Mouse (Mus musculus): ENCODE results near the gene Efcab3.
"Not testable (repeated sequence)": the region's sequence is repeated elsewhere in the genome, so short reads cannot be mapped to it uniquely, and the experiment has no call there.

The Efcab3 gene

GRCm38 (mm10) chr11:105063292-105063691 is at the start of gene Efcab3:
Gene Efcab3 (plus strand): TSS chr11:105063592.
- no peak for DNase-seq (ENCODE audit: low spot score)

- DNase-seq (ENCODE audit: low spot score): peak; percentile 75
Measured at GRCm38 (mm10) chr11:105021071-105021470, 42.3 kb upstream of the Efcab3 start.

- peak; percentile 79 for DNase-seq (ENCODE audit: low spot score)
Measured at GRCm38 (mm10) chr11:105028744-105029348, 34.5 kb upstream of the Efcab3 start.

GRCm38 (mm10) chr11:105029525-105029924 is 33.9 kb upstream of the Efcab3 start:
- DNase-seq (ENCODE audit: low spot score): no peak

GRCm38 (mm10) chr11:105030229-105030628 is 33.2 kb upstream of the Efcab3 start:
- DNase-seq (ENCODE audit: low spot score): no peak

GRCm38 (mm10) chr11:105031103-105031502 is 32.3 kb upstream of the Efcab3 start:
- no peak for DNase-seq (ENCODE audit: low spot score)

GRCm38 (mm10) chr11:105035081-105035480 is 28.3 kb upstream of the Efcab3 start:
- no peak for DNase-seq (ENCODE audit: low spot score)

- DNase-seq (ENCODE audit: low spot score): not testable (repeated sequence)
Measured at GRCm38 (mm10) chr11:105112448-105112847, 49.1 kb downstream of the Efcab3 start.

GRCm38 (mm10) chr11:105117814-105118213 is 54.4 kb downstream of the Efcab3 start:
- no peak for DNase-seq (ENCODE audit: low spot score)

GRCm38 (mm10) chr11:105120551-105121061 is 57.2 kb downstream of the Efcab3 start:
- DNase-seq (ENCODE audit: low spot score): no peak

- not testable (repeated sequence) for DNase-seq (ENCODE audit: low spot score)
Measured at GRCm38 (mm10) chr11:105121792-105122191, 58.4 kb downstream of the Efcab3 start.

GRCm38 (mm10) chr11:105123986-105124385 is 60.6 kb downstream of the Efcab3 start:
- DNase-seq (ENCODE audit: low spot score): peak; percentile 82

GRCm38 (mm10) chr11:105125735-105126519 is 62.5 kb downstream of the Efcab3 start, which contains the start of gene Mettl2:
Gene Mettl2 (plus strand): TSS chr11:105126425.
- DNase-seq (ENCODE audit: low spot score): peak; percentile 84

- no peak for DNase-seq (ENCODE audit: low spot score)
Measured at GRCm38 (mm10) chr11:105126520-105127029, 63.2 kb downstream of the Efcab3 start.

- DNase-seq (ENCODE audit: low spot score): no peak
Measured at GRCm38 (mm10) chr11:105135692-105136091, 72.3 kb downstream of the Efcab3 start.

- DNase-seq (ENCODE audit: low spot score): not testable (repeated sequence)
Measured at GRCm38 (mm10) chr11:105137255-105137654, 73.9 kb downstream of the Efcab3 start.

GRCm38 (mm10) chr11:105140512-105140911 is 77.1 kb downstream of the Efcab3 start:
- DNase-seq (ENCODE audit: low spot score): not testable (repeated sequence)

GRCm38 (mm10) chr11:105141115-105141514 is 77.7 kb downstream of the Efcab3 start:
- no peak for DNase-seq (ENCODE audit: low spot score)

GRCm38 (mm10) chr11:105143564-105143963 is 80.2 kb downstream of the Efcab3 start:
- DNase-seq (ENCODE audit: low spot score): peak; percentile 73

GRCm38 (mm10) chr11:105144084-105144483 is 80.7 kb downstream of the Efcab3 start:
- no peak for DNase-seq (ENCODE audit: low spot score)

- no peak for DNase-seq (ENCODE audit: low spot score)
Measured at GRCm38 (mm10) chr11:105144508-105145210, 81.3 kb downstream of the Efcab3 start.

- no peak for DNase-seq (ENCODE audit: low spot score)
Measured at GRCm38 (mm10) chr11:105145211-105145610, 81.8 kb downstream of the Efcab3 start.
